Mouse (Mus musculus) hindbrain, embryonic 11.5 days (tissue): ENCODE data around the gene Tent5b. TPM values are rescaled to one million over a fixed set of nuclear protein-coding genes. Genes with fewer than 3 reads are reported as not detected.
A peak's percentile ranks its signal among the peaks of the same experiment; 100 is the strongest.

Experiments used
- ATAC-seq: fragments of 200-750 bp; cut with Nextera tagmentation; 2 replicates; pipeline ENCODE4 v1.8.0; 2017; ENCODE audit warnings: mild to moderate bottlenecking, moderate TSS enrichment, moderate library complexity; ENCODE audit not compliant: low FRiP score
- DNase-seq: peaks from one replicate; pipeline ENCODE4 v3.0.0-alpha.2; 2015; ENCODE audit warnings: low spot score
- H3K27ac ChIP-seq: fragments of 300-500 bp; sonication (generic); 2 replicates; pipeline ENCODE4 v1.5.1; 2014; ENCODE audit warnings: mild to moderate bottlenecking, low read depth, low read length
- H3K27me3 ChIP-seq: fragments of 300-500 bp; sonication (generic); 2 replicates; pipeline ENCODE4 v1.6.1; 2014; ENCODE audit warnings: mild to moderate bottlenecking, low read length, moderate library complexity, mixed read lengths; ENCODE audit not compliant: control insufficient read depth, insufficient read depth
- H3K36me3 ChIP-seq: fragments of 300-500 bp; sonication (generic); 2 replicates; pipeline ENCODE4 v1.6.1; 2014; ENCODE audit warnings: mild to moderate bottlenecking, low read length, moderate library complexity, mixed read lengths; ENCODE audit not compliant: control insufficient read depth, insufficient read depth
- H3K4me1 ChIP-seq: fragments of 300-500 bp; sonication (generic); replicated peaks from 2 replicates; pipeline ENCODE4 v1.6.1; 2014; ENCODE audit warnings: low read length, mixed read lengths; ENCODE audit not compliant: control insufficient read depth, insufficient read depth
- H3K4me2 ChIP-seq: fragments of 300-500 bp; sonication (generic); replicated peaks from 2 replicates; pipeline ENCODE4 v1.6.1; 2014; ENCODE audit warnings: mild to moderate bottlenecking, low read depth, low read length
- H3K4me3 ChIP-seq: fragments of 300-500 bp; sonication (generic); 2 replicates; pipeline ENCODE4 v1.5.1; 2014; ENCODE audit warnings: low read depth, low read length
- H3K9ac ChIP-seq: fragments of 300-500 bp; sonication (generic); 2 replicates; pipeline ENCODE4 v1.6.1; 2014; ENCODE audit warnings: low read depth, low read length
- H3K9me3 ChIP-seq: fragments of 300-500 bp; sonication (generic); 2 replicates; pipeline ENCODE4 v1.6.1; 2016; ENCODE audit warnings: low read length; ENCODE audit not compliant: control insufficient read depth
- WGBS: fragments of 180-500 bp; shearing (Covaris S2); extraction: QIAGEN DNeasy Blood & Tissue Kit; methylation state at CpG from one replicate; pipeline ENCODE4 v1.1.7; 2014; 5-methylcytosine and 5-hydroxymethylcytosine counted together
- polyA plus RNA-seq: library from polyadenylated mRNA; unstranded; fragments of >200 nt; fragmentation: Nextera tagmentation; extraction: Ambion mirVana; gene quantifications from 2 replicates; pipeline ENCODE4 v1.2.1, GENCODE M21; 2014

Gene Tent5b
- polyA plus RNA-seq, 1 experiment from 2014 or later, result 0.37 TPM

DNA sequence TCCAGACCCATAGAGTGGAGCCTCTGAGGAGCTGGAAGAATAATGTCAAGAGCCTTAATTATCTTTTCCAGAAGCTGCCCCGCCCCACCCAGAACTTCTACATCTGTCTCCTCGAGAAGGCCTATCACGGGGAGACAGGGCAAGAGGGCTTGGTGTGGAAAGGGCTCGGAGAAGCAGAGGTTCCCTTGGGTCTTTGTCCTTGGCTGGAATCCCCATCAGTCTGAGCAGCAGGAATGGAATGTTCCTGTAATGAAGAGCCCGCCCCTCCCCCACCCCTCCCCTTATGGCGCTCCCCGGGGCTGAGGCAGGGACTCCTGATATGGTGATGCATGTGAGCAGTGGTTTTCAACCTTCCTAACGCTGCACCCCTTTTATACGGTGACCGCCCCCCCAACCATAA is 11.9 kb downstream of the Tent5b start:
- Histone ChIP-seq H3K4me2 (no peak overlapping the region), H3K36me3 (no peaks in the 10 kb centered on the region), H3K4me1 (no peaks in the 10 kb centered on the region), H3K4me3 (no peak overlapping the region), H3K27me3 (peaks cover 18% of the 10 kb centered on the region), H3K9ac (no peak overlapping the region), H3K27ac (no peak overlapping the region), H3K9me3 (no peaks in the 10 kb centered on the region)
- 31% methylated on average over 10 of the region's 10 CpGs for WGBS
- DNase-seq (no peak), ATAC-seq (no peak)

DNA sequence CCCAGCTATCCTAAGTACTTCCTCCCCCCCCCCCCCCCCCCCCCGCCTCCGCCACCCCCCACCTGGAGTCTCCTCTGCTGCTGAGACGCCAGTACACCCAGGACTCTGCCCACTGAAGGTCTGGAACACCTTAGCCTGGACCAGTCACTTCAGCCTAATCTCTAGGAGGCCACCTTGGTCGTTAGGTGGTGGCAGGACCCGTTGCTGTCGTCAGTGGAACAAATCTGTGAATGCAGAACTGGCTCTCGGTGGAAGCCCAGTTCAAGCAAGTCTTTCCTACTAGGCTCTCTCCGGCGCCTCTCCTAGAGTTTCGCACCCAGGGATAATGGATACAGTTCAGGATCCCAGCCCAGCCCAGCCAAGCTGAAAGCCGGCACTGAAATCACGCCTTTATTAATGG is 14.0 kb downstream of the Tent5b start:
- Histone ChIP-seq H3K27me3 (peaks cover 39% of the 10 kb centered on the region), H3K36me3 (no peaks in the 10 kb centered on the region), H3K27ac (no peak overlapping the region), H3K4me3 (no peak overlapping the region), H3K9me3 (no peaks in the 10 kb centered on the region), H3K4me1 (peaks cover 3% of the 10 kb centered on the region), H3K9ac (no peak overlapping the region), H3K4me2 (peak overlapping the region; percentile 31)
- no peak for DNase-seq
- 29% methylated on average over 10 of the region's 12 CpGs for WGBS
- no peak for ATAC-seq

GRCm38 (mm10) chr4:133494432-133494831 is 14.5 kb downstream of the Tent5b start:
- H3K9ac ChIP-seq, result no peak overlapping the region
- peak overlapping the region; percentile 31 for H3K4me2 ChIP-seq
- peak; percentile 36; the same call in 1 of the 2 replicates for ATAC-seq
- H3K27me3 ChIP-seq, result peaks cover 44% of the 10 kb centered on the region
- no peak overlapping the region for H3K4me3 ChIP-seq
- no peaks in the 10 kb centered on the region for H3K9me3 ChIP-seq
- peak; percentile 95 for DNase-seq
- under 1% methylated on average over 12 of the region's 12 CpGs for WGBS
- H3K4me1 ChIP-seq, result peaks cover 3% of the 10 kb centered on the region
- H3K27ac ChIP-seq, result no peak overlapping the region
- no peaks in the 10 kb centered on the region for H3K36me3 ChIP-seq

DNA sequence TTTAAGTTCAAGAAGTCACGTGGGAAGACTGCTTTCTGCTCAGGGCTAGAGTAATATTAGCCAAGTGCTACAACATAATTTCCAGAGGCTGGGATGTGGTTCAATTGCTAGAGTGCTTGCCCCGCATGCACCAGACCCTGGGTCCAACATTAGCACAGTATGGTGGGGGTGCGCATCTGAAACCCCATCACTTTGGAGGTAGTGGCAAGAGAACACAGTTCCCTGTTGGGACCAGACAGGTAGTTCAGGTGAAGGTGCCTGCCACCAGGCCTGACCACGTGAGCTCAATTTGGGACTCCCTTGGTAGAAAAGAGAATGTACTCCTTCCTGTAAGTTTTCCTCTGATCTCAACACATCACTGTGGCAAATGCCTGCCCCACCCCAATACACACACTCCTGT is 14.9 kb downstream of the Tent5b start:
- Histone ChIP-seq H3K27ac (no peak overlapping the region), H3K9ac (no peak overlapping the region), H3K9me3 (no peaks in the 10 kb centered on the region), H3K36me3 (no peaks in the 10 kb centered on the region), H3K4me1 (peaks cover 3% of the 10 kb centered on the region), H3K27me3 (peaks cover 48% of the 10 kb centered on the region), H3K4me3 (no peak overlapping the region), H3K4me2 (no peak overlapping the region)
- ATAC-seq, result no peak
- no peak for DNase-seq
- WGBS, result 62% methylated on average over 4 of the region's 4 CpGs

GRCm38 (mm10) chr4:133495711-133496110 is 15.8 kb downstream of the Tent5b start:
- ATAC-seq (no peak), DNase-seq (no peak)
- Histone ChIP-seq H3K4me1 (peaks cover 3% of the 10 kb centered on the region), H3K4me3 (no peak overlapping the region), H3K4me2 (no peak overlapping the region), H3K27me3 (peaks cover 53% of the 10 kb centered on the region), H3K36me3 (no peaks in the 10 kb centered on the region), H3K9ac (no peak overlapping the region), H3K27ac (no peak overlapping the region), H3K9me3 (no peaks in the 10 kb centered on the region)
- WGBS, result 35% methylated on average over 7 of the region's 7 CpGs

GRCm38 (mm10) chr4:133496738-133497445 is 17.0 kb downstream of the Tent5b start:
- Histone ChIP-seq H3K27me3 (peaks cover 60% of the 10 kb centered on the region), H3K27ac (no peak overlapping the region), H3K9ac (no peak overlapping the region), H3K4me2 (peak overlapping the region; percentile 100; the same call in 1 of the 2 replicates), H3K4me3 (peak overlapping the region; percentile 62; the same call in 1 of the 2 replicates), H3K4me1 (peaks cover 3% of the 10 kb centered on the region), H3K9me3 (no peaks in the 10 kb centered on the region), H3K36me3 (no peaks in the 10 kb centered on the region)
- 19% methylated on average over 6 of the region's 6 CpGs for WGBS
- DNase-seq, result no peak
- no peak for ATAC-seq

DNA sequence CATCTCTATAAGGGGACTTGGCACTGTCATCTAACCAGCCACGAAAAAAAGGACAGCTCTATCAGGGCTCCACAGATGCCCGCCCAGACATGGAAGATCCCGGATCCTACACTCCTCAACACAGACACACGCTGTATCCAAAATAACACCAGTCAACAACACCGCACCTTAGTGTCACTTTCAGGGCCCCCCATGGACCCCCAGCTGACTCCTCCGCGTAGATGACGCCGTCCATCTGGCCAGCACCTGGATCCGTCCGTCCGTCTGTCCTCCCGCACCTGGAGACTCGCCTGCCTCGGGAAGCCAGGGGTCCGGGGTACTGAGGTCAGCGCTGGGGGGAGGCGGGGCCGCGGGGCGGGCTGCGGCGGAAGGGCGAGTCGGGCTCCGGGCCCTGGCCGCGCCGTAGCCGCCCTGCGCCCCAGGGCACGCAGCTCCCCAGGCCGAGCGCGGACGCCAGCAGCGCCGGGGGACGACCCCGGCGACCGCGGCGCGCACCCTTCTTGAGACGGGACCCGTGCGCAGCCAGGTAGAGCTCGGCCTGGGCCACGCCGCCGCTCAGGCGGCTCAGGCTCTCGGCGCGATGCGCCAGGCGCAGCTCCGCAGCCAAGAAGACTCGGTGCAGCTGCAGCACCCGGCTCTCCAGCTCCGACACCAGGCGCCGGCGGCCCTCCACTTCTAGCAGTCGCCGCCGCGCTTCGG is 17.7 kb downstream of the Tent5b start:
- no peak overlapping the region for H3K27ac ChIP-seq
- peak; percentile 44; the same call in 1 of the 2 replicates for ATAC-seq
- peak overlapping the region; percentile 62 for H3K4me3 ChIP-seq
- H3K4me1 ChIP-seq, result peaks cover 3% of the 10 kb centered on the region
- H3K9ac ChIP-seq, result peak overlapping the region; percentile 57
- H3K9me3 ChIP-seq, result no peaks in the 10 kb centered on the region
- H3K36me3 ChIP-seq, result no peaks in the 10 kb centered on the region
- peak; percentile 65 for DNase-seq
- H3K4me2 ChIP-seq, result peak overlapping the region; percentile 100
- under 1% methylated on average over 41 of the region's 70 CpGs for WGBS
- H3K27me3 ChIP-seq, result peaks cover 60% of the 10 kb centered on the region

DNA sequence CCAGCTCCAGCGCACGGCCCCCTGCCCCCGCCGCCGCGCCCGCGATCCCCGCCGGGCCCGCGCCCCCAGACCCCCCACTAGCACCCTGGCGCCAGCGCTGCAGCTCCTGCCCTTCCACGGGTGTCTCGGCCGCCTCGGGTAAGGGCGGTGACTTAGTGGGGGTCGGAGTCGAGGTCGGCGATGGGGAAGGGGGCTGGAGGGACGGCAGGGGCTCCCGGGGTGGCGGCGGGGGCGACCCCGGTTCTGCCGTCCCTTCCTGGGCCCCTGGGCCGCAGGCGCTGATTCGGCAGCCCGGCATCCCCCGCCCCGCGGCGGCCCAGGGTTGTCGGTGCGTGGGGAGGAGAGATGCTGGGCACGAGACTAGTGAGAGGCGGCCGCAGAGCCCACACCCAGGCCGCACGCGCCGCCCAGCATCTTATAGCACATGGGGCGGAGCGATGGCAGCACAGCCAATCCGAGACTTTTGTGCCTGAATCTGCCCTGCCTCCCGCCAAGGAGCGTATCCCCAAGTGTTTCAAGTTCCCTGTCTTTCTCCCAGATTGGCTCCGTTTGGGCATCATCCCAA is 18.3 kb downstream of the Tent5b start, which contains the start of gene Trnp1:
Gene Trnp1, minus strand, starts transcription at position 391 of the 565 bp plus-strand sequence.
- Histone ChIP-seq H3K9ac (peak within 1 kb of the TSS; percentile 57), H3K9me3 (no peaks in the 10 kb centered on the region), H3K4me2 (peak within 1 kb of the TSS; percentile 100), H3K36me3 (no peaks in the 10 kb centered on the region), H3K27me3 (peaks cover 60% of the 10 kb centered on the region), H3K27ac (no peak within 1 kb of the TSS), H3K4me1 (peaks cover 3% of the 10 kb centered on the region), H3K4me3 (peak within 1 kb of the TSS; percentile 62)
- peak; percentile 80 for ATAC-seq
- DNase-seq, result peak; percentile 85
- WGBS, result 1% methylated on average over 47 of the region's 53 CpGs
